Mouse (Mus musculus) large intestine, adult 2 months (tissue): ENCODE data around the gene Dctn2. TPM values are rescaled to one million over a fixed set of nuclear protein-coding genes. Genes with fewer than 3 reads are reported as not detected.

Experiments
- DNase-seq: peaks from one replicate; pipeline ENCODE4 v3.0.0-alpha.2; 2012; ENCODE audit warnings: low read depth, low spot score
- WGBS: fragments of 180-500 bp; shearing (Covaris S2); methylation state at CpG from one replicate; pipeline ENCODE4 v1.1.7; 2018; 5-methylcytosine and 5-hydroxymethylcytosine counted together
- polyA plus RNA-seq: library from polyadenylated mRNA; depleted of rRNA; stranded (reverse); fragments of >200 nt; gene quantifications from 2 replicates; pipeline ENCODE4 v1.2.3, GENCODE M21; 2012

The Dctn2 gene
- polyA plus RNA-seq, 1 experiment, result 181 TPM

GRCm38 (mm10) chr10:127262548-127263398, 3.4 kb upstream of the Dctn2 start, which contains the start of gene Kif5a:
Kif5a (minus strand) TSS chr10:127263348.
- no peak for DNase-seq
- WGBS, result 2% methylated on average over 53 of the region's 53 CpGs

- no peak for DNase-seq
- WGBS, result 61% methylated on average over 3 of the region's 3 CpGs
Observed at GRCm38 (mm10) chr10:127263631-127264030, 2.5 kb upstream of the Dctn2 start.

- 77% methylated on average over 8 of the region's 8 CpGs for WGBS
- DNase-seq, result no peak
Observed at GRCm38 (mm10) chr10:127264336-127264735, 1.8 kb upstream of the Dctn2 start.

GRCm38 (mm10) chr10:127264971-127265370, 1.2 kb upstream of the Dctn2 start:
- WGBS, result 79% methylated on average over 4 of the region's 4 CpGs
- no peak for DNase-seq

- 28% methylated on average over 4 of the region's 4 CpGs for WGBS
- no peak for DNase-seq
Observed at GRCm38 (mm10) chr10:127265727-127266111, 449 bp upstream of the Dctn2 start.

DNA sequence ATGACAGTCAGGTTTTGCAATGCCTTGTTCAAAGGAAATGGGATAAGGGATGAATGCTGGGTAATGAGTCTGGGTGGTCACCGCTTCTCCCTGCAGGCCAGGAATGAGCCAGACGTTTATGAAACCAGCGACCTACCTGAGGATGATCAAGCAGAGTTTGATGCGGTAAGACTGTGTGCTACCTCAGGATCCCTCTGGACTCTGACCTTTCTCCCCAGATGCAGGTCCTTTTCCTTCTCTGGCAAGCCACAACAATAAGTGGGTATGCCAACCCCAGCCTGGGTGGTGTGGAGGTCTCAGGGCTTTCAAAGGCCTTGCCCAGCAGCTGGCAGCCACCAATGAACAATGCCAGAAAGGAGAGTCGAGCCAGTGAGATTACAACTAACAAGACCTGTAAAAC, 1.1 kb downstream of the Dctn2 start:
- WGBS, result 64% methylated on average over 5 of the region's 5 CpGs
- no peak for DNase-seq

DNA sequence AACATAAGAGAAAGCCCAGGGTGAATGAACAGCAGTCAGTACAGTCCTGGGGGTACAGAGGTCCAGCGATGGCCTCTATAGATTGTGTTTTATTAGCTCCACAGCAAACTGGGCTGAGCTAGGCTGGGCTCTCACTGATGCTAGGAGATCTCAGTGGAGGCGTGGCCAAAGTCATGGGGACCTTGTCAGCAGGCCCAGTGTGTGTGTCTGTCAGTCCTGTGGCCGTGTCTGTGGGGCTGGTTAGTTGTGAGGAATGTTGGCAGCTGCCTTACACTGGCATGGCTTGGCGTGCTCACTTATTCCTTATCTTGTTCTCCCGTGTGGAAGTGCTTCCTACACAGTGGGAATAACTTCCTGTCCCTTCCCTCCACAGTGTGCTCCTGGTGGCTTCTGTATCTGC, 2.2 kb downstream of the Dctn2 start:
- 54% methylated on average over 5 of the region's 5 CpGs for WGBS
- DNase-seq, result no peak

GRCm38 (mm10) chr10:127269036-127269435, 2.9 kb downstream of the Dctn2 start:
- 72% methylated on average over 12 of the region's 12 CpGs for WGBS
- no peak for DNase-seq

DNA sequence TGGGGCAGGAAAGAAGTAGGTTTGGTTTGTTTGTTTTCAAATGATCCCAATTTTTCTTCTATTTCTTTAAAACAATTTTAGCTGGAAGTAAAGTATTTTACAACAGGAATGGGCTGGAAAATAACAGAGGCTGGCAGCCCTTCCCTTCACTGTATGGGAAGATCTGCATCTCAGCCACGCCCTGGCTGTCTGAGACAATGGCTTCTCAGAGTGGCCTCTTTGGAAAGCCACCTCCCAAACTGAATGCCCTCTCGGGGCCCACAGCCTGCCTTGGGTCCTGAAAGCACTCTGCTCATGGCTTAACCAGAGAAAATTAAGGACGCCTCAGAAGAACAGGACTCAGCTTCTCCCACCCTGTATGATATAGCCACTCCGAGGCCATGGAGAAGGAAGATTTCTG, 3.7 kb downstream of the Dctn2 start:
- DNase-seq, result no peak
- WGBS, result 68% methylated on average over 4 of the region's 4 CpGs

GRCm38 (mm10) chr10:127272371-127272770, 6.2 kb downstream of the Dctn2 start:
- 94% methylated on average over 5 of the region's 5 CpGs for WGBS

GRCm38 (mm10) chr10:127274261-127275022, 8.3 kb downstream of the Dctn2 start:
- 82% methylated on average over 11 of the region's 11 CpGs for WGBS
- DNase-seq, result no peak

More at GRCm38 (mm10) chr10:127272371-127272770, 6.2 kb downstream of the Dctn2 start:
- no peak for DNase-seq

DNA sequence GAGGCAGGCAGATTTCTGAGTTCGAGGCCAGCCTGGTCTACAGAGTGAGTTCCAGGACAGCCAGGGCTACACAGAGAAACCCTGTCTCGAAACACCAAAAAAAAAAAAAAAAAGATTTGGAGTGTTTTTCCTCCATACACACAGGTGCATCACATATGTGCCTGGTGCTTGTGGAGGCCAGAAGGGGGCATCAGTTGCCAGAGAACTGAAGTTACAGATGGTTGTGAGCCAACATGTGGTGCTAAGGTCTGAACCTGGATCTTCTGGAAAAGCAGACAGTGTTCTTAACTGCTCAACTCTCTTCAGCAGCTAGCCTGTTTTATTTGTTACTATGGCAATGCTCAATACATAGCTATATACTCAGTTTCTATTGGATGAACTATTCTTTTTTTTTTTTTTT, 13.6 kb downstream of the Dctn2 start:
- WGBS, result 93% methylated on average over 2 of the region's 2 CpGs
- no peak for DNase-seq

DNA sequence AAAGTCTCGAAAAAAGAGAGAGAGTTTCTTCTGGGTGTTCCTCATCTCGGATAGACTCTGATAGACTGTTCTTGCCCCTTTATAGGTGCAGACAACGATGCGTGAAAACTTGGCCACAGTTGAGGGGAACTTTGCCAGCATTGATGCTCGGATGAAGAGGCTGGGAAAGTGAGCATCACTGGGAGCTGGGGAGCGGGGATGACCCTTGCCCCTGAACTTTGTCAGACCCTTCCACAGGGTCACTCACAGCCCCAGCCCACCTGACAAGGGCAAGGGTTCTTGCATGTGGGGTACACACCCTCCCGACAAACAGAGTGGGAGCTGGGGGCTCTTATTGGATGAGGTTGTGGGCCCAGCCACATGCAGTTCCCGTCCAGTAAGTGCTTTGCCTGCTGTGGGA, 15.1 kb downstream of the Dctn2 start:
- no peak for DNase-seq

GRCm38 (mm10) chr10:127282620-127283215, 16.6 kb downstream of the Dctn2 start:
- 32% methylated on average over 13 of the region's 13 CpGs for WGBS

More for the DNA sequence above, 15.1 kb downstream of the Dctn2 start:
- WGBS, result 77% methylated on average over 8 of the region's 8 CpGs

DNA sequence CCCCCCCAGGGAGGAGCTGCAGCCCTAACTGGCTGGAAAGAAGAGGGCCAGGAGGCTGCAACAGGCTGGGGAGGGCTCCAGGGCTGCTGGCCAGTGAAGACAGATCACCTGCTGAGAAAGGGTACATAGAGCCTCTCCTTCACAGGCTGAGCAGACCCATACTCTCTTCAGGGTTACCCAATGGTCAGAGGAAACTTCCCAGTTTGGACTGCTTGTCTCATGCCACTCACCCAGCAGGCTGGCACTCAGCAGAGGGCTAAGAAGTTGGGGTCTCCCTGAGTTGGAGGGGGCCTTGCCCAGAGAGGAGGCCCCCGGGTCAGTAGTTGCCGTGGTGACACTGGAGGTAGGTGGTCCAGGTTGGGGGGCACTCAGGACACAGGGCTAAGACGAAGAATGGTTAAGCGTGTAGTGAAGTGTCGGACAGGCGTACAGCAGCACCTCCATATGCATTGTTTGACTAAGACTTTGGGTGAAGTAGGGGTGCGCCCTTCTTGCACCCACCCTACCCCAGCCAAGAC, 18.0 kb downstream of the Dctn2 start:
- no peak for DNase-seq
- WGBS, result 97% methylated on average over 7 of the region's 7 CpGs

More at GRCm38 (mm10) chr10:127282620-127283215, 16.6 kb downstream of the Dctn2 start:
- DNase-seq, result no peak

DNA sequence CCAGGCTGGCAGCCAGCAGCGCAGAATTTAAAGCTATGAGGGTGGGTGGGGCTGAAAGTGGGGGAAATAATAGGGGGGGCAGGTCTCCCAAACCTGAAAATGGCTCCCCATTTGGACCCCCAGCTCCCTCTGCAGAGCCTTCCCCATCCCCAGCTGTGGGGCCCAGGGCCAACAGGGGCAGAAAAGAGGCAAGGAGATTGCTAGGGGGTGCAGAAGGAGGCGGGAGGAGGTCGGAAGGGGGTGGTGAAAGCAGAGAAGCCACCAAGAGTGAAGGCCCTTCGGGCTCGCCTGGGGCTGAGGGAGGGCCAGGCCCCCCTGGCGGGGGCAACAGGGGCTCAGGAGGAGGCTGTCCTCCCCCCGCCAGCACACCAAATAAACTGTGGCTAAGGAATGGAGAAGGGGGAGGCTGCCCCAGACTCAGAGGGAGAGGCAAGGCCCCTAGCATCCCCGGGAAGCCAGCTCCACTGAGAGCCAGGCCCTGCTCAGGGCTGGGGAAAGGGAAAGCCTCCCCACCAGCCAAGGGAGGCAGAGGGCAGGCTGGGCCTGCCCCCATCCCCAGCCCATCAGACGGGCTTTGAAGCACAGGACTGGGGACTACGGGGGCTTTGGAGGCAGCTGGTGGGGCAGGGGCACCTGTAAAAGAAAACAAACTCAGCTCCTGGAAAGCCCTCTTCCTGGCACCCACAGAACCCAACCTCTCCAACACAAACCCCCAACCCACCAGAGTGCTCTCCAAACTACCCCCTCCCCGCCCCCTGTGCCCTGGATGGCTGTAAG, 18.7 kb downstream of the Dctn2 start:
- WGBS, result 84% methylated on average over 11 of the region's 11 CpGs
- no peak for DNase-seq

DNA sequence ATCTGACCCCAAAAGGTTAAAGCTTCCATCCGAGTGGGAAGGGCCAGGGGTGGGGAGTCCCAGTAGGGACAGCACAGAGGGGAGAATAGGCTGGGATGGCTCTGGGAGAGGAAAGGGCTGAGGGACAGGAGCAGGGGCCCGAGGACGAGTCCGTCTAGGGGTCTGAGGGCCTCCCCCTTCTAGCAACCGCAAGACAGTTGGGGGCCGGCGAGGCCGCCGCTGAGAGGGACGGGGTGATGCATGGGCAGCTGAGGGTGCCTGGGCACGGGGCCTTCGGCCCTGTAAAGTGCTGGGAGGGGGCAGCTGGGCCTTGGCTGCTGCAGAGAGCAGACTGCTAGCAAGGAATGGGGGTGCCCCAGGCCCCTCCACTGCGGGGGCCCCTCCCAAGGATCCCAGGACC, 19.5 kb downstream of the Dctn2 start:
- no peak for DNase-seq
- 81% methylated on average over 13 of the region's 13 CpGs for WGBS

DNA sequence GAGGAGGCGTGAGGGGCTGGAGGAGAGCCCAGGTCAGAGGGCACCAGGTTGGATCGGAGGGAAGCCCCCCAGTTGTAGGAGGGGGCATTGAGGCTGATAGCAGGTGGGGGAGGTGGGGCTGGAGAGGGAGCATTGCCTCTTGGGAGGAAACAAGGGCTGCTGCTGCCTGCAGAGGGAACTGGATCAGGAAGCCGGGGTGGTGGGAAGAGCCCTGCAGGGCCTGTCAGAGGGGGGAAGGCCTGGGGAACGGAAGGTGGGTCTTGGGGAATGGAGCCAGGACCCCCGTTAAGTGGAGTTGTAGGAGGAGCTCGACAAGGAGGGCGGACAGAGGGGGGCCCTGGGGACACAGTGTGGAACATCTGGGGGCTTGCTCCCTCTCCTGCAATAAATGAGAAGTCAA, 20.0 kb downstream of the Dctn2 start:
- WGBS, result 83% methylated on average over 7 of the region's 7 CpGs
- no peak for DNase-seq

DNA sequence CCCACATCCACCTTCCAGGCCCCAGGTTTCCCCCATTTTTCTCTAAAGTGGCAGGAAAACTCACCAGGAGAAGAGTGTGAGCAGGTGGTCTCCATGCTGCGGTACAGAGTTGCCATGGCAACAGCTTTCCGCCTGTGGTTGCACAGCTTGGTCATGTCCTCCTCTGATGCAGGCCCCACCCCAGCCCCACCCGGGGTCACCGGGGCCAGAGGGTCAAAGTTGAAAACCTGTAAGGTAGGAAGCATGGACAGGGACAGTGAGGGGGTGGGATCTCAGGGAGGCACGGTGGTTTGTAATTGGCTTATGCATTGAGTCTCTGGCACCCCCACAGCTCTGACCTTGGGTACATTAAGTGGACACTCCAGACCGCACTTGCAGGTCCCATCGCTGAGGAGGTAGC, 20.6 kb downstream of the Dctn2 start:
- no peak for DNase-seq

More for the DNA sequence above, 20.6 kb downstream of the Dctn2 start:
- 43% methylated on average over 7 of the region's 7 CpGs for WGBS
